Mouse (Mus musculus) layer of hippocampus, adult 2 months (tissue): ENCODE data around the gene Slc43a1. TPM values are rescaled to one million over a fixed set of nuclear protein-coding genes. Genes with fewer than 3 reads are reported as not detected.

Experiments
- DNase-seq, 2 experiments: peaks; one replicate each; pipeline ENCODE4 v3.0.0; 2022; ENCODE audit warnings: low spot score in 2 of 2
- H3K27ac ChIP-seq: fragments of 200-600 bp; 2 replicates; pipeline ENCODE4 v1.8.1; 2022
- H3K4me3 ChIP-seq: fragments of 200-600 bp; 2 replicates; pipeline ENCODE4 v1.8.1; 2022; ENCODE audit warnings: mild to moderate bottlenecking
- CTCF ChIP-seq: fragments of 200-600 bp; conservative IDR thresholded peaks from 2 replicates; pipeline ENCODE4 v1.8.1; 2022; ENCODE audit warnings: antibody characterized with exemption, mild to moderate bottlenecking, moderate library complexity
- total RNA-seq, 2 experiments: library from RNA; stranded (reverse); gene quantifications; 2 replicates each; pipeline ENCODE4 v1.2.3; 2021

Gene Slc43a1
- total RNA-seq, 2 experiments from 2014 or later, result 0.27 to 0.79 TPM

- DNase-seq, result peak; percentile 74 to 83
- peak overlapping the region; percentile 50 for H3K4me3 ChIP-seq
- TF ChIP-seq CTCF, result peak; percentile 92
- peak overlapping the region; percentile 41; the same call in 1 of the 2 replicates for H3K27ac ChIP-seq
Measured at GRCm38 (mm10) chr2:84810886-84811577, 27.6 kb upstream of the Slc43a1 start.

- no peak for DNase-seq
- TF ChIP-seq CTCF, result no peak
- H3K4me3 ChIP-seq, result no peak overlapping the region
- H3K27ac ChIP-seq, result no peak overlapping the region
Measured at GRCm38 (mm10) chr2:84811880-84812279, 26.8 kb upstream of the Slc43a1 start.

GRCm38 (mm10) chr2:84812676-84813075, 26.0 kb upstream of the Slc43a1 start:
- TF ChIP-seq CTCF, result no peak
- DNase-seq, result no peak
- Histone ChIP-seq H3K27ac (no peak overlapping the region), H3K4me3 (no peak overlapping the region)

- TF ChIP-seq CTCF, result no peak
- DNase-seq, result no peak
- H3K4me3 ChIP-seq, result no peak overlapping the region
- H3K27ac ChIP-seq, result no peak overlapping the region
Measured at GRCm38 (mm10) chr2:84819861-84820260, 18.8 kb upstream of the Slc43a1 start.

GRCm38 (mm10) chr2:84822552-84822951, 16.1 kb upstream of the Slc43a1 start, which contains the start of gene Smtnl1:
Smtnl1 (minus strand) TSS chr2:84822652.
- DNase-seq, result no peak
- Histone ChIP-seq H3K27ac (no peak within 1 kb of the TSS), H3K4me3 (no peak within 1 kb of the TSS)
- TF ChIP-seq CTCF, result no peak

GRCm38 (mm10) chr2:84823237-84823636, 15.4 kb upstream of the Slc43a1 start:
- no peak overlapping the region for H3K27ac ChIP-seq
- no peak overlapping the region for H3K4me3 ChIP-seq
- TF ChIP-seq CTCF, result no peak
- peak in 1 of 2 experiments; percentile 38 for DNase-seq

GRCm38 (mm10) chr2:84826488-84827282, 12.0 kb upstream of the Slc43a1 start, which contains the start of gene Timm10:
Timm10 (plus strand) TSS chr2:84826997.
- peak within 1 kb of the TSS; percentile 79 for H3K27ac ChIP-seq

GRCm38 (mm10) chr2:84827283-84827920, 11.2 kb upstream of the Slc43a1 start:
- Histone ChIP-seq H3K27ac (peak overlapping the region; percentile 79), H3K4me3 (peak overlapping the region; percentile 97)
- no peak for TF ChIP-seq CTCF
- DNase-seq, result no peak

More at GRCm38 (mm10) chr2:84826488-84827282, 12.0 kb upstream of the Slc43a1 start, which contains the start of gene Timm10:
- no peak for TF ChIP-seq CTCF
- H3K4me3 ChIP-seq, result peak within 1 kb of the TSS; percentile 97
- DNase-seq, result peak; percentile 86 to 95

GRCm38 (mm10) chr2:84831666-84832391, 6.8 kb upstream of the Slc43a1 start:
- DNase-seq, result peak; percentile 87 to 92
- Histone ChIP-seq H3K27ac (peak overlapping the region; percentile 89), H3K4me3 (0 out of 2 replicates have a peak overlapping the region, but pooled peaks have one; percentile 17)
- peak; percentile 97 for TF ChIP-seq CTCF

GRCm38 (mm10) chr2:84837107-84837506, 1.5 kb upstream of the Slc43a1 start:
- no peak for TF ChIP-seq CTCF
- DNase-seq, result no peak
- Histone ChIP-seq H3K27ac (no peak overlapping the region), H3K4me3 (no peak overlapping the region)

- TF ChIP-seq CTCF, result no peak
- no peak for DNase-seq
- H3K4me3 ChIP-seq, result no peak overlapping the region
- H3K27ac ChIP-seq, result no peak overlapping the region
Measured at GRCm38 (mm10) chr2:84837817-84838592, 645 bp upstream of the Slc43a1 start.
